Mouse (Mus musculus): ENCODE data around the gene Camkmt.

Camkmt gene

GRCm38 (mm10) chr17:85375523-85375922, 285.2 kb downstream of the Camkmt start:
- DNase-seq: no peak

GRCm38 (mm10) chr17:85377496-85377895, 287.1 kb downstream of the Camkmt start:
- DNase-seq: no peak

DNA sequence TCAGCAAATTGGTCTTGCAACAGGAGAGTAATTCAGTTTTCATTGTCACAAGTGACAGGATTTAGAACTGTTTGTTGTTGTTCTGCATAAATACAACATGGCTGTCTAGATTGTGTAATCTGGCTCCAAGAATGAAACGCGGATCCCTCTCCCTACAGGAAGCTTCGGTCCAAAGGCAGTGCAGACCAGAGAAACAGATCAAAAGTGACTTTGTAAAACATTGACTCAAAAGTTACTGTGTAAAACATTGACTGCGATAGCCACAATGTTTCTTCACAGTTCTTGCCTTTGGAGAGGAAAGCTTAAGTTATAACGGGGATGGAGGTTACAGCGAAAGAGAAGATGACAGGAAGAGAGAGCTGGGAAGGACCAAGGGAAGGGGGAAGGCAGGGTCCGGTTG, 288.7 kb downstream of the Camkmt start:
- DNase-seq: peak in 1 of 2 experiments; percentile 54

- no peak for DNase-seq
Observed at GRCm38 (mm10) chr17:85381578-85382223, 291.3 kb downstream of the Camkmt start.

DNA sequence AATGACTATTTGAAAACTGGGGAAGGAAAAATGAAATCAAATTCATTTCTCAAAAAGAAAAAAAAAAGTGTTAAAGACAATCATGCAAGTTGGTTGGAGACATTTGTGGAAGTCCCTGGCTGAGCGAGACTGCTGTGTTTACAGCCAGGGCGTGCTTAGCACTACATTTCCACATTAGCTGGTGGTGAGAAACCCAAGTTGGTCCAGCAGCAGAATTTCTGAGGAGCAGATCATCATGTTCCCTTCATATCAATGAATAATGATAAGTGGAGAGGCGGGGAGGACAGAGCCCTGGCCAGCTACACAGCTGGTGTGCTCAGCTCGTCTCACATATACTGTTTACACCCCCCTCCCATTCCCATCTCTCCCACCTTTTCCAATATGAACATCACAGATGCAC, 292.0 kb downstream of the Camkmt start:
- DNase-seq: no peak

- DNase-seq: no peak
Observed at GRCm38 (mm10) chr17:85382906-85383305, 292.6 kb downstream of the Camkmt start.

DNA sequence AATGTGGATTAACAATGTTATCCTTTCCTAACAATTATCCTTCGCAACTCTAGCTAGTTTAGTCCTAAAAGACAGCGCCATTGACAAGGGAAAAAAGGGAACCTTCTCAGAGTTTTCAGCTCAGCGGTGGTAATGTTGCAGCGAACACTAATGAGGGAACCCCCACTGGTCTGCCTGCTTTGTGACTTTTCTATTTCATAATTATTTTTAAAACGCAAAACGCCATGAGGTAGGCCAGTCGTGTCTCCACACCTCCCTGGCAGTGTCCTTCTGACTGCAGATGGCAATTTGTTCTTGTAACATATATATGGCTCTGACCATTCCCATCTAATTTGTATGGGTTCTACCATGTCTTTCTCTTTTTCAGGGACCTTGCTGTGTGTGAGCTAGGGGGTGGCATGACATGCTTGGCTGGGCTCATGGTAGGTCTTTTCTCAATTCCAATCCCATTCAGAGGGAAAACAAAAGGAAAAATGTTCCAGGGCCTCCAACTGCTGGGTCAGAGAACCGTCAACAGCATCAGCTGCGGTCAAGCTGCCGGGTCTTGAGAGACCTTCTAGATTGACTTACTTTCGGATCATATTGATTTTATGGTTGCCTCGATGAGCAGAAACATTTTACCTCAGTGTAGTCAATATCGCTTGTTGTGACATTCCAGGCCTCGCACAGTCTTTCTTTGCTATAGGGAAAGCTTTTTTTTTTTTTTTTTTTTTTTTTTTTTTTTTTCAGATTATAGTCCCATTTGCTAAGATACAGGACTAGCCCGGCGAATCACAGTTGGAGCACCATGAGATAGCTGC, 302.9 kb downstream of the Camkmt start:
- DNase-seq: no peak

DNA sequence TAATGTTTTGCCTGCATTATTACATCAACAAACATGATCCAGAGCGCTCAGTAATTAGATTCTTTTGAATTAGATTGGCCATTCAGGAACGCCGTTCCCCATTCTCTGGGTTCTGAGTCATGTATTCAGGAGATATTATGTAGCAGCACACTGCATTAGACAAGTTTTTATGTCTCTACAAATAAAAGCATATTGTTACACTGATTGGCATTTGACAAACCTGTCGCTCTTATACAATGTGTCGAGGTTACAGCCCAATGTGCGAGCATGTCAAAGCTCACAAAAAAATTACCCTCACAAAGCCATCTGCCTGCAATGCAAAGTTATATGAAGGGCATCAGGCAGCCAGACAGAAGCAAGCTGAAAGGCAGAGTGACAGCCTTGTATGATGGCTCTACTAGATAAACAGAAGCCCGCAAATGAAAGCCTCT, 303.6 kb downstream of the Camkmt start:
- no peak for DNase-seq

GRCm38 (mm10) chr17:85395502-85395901, 305.1 kb downstream of the Camkmt start:
- peak in 1 of 2 experiments; percentile 7 for DNase-seq

- DNase-seq: no peak
Observed at GRCm38 (mm10) chr17:85400751-85401150, 310.4 kb downstream of the Camkmt start.

DNA sequence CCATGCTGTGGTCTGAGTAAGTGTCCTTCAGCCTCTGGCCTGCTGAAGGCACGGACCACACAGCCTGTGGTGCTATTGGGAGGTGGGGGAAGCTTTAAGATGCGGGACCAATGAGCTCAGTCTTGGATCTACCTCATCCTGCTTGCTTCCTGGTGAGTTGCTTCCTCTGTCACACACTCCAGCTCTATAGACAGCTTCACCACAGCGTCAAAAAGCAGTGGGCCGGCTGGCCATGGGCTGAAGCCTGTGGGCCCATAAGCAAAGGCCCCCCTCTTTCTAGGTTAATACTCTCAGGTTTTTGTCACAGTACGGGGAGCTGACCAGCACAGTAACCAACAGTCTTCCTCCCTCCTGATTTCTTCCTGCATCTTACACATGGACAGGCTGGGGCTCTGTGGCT, 314.8 kb downstream of the Camkmt start:
- DNase-seq: no peak

DNA sequence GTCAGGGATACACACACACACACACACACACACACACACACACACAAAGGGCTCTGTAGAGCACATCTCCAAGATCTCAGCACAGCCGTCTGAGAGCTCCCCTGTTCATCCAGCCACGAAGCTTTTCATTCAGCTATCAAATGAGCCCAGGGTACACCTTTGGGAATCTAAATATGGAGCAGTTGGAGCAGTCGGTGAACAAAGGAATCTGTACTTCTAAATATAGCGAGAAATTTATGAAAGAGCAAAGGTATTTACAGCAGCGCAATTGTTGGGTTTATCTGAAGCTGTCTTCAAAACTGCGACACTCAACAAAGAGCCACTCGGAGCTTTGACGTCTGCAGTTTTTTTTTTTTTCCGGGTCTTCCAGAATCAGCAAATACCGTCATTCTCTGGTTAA, 315.8 kb downstream of the Camkmt start:
- no peak for DNase-seq

DNA sequence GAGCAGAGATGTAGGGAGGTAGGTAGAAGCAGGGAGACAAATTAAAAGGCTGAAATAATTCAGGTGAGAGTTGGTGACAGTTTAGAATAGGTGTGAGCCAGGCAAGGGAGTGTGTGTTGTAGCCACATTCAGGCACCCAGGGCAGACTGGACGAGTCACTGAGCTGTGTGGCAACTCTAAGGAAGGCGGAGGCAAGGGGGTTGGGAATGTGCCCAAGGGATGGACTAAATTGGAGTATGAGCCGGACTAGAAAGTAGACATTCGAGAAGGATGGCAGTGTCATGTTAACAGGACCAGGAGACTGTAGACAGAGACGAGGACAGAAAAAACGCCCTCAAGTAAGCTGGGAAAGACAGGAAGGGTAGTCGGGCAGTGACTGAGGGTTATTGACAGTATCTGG, 338.5 kb downstream of the Camkmt start:
- DNase-seq: no peak

DNA sequence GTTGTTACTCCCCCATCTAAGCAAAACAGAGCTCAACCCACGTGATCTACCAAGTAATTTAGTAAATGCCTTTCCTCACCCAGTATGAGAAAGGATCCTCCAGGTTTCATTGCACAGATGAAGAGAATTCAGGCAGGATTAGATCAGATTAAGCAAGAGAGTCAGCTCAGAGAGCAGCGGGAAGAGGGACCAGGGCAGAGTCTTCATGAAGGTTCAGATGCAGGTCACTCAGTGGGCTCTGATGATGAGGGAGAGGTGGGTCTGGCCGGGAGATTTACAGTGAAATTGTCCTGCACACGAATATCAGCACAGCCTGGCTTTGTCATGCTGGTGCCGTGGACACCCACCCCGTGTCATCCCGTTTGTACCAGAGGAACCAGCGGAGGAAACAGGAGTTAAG, 342.6 kb downstream of the Camkmt start:
- DNase-seq: no peak

DNA sequence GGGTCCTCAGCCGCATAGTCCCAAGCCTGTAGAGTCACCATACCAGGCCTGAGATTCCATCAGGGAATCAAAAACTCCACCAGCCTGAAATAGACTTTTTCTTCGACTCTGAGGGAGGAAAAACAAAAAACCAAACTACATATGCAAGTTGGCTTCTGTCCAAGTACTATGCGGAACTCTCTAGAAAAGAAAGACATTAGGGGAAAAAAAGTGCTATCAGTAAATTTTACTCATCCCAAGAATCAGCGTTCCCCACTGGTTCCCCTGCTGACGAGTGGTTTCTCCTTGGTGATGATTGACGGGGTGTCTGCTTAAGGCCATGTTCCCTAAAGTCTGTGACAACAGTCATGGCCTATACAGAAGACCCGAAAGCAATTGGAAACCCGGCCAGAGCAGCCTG, 352.7 kb downstream of the Camkmt start:
- DNase-seq: no peak

DNA sequence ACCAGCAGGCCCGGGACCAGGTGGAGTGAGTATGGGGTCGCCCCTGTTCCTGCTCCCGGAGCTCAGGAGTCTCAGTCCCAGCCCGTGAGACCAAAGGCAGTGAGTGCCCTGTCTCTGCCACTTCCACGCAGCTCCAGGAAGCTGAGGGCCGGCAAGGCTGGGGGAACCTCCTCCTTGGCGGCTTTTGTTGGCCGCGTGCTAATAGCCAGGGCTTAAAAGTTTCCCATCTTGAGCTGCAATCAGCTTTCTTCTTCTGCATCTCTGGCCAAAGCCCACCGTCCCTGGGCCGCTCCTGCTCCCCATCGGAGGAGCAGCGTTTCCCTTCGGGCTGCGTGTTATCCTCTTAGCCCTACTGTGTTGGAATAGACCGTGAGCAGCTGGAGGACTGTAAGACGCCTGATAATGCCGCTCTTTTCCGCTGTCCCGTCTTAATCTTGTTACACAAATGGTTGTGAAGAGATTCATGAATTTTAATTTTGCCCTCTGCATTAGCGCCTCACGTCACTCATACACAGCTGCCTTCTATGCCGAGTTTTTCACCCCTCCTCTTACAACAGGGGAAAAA, 364.1 kb downstream of the Camkmt start:
- peak in 1 of 2 experiments; percentile 9 for DNase-seq

- DNase-seq: peak in 1 of 2 experiments; percentile 29
Observed at GRCm38 (mm10) chr17:85455063-85455462, 364.7 kb downstream of the Camkmt start.

GRCm38 (mm10) chr17:85458075-85458474, 367.7 kb downstream of the Camkmt start:
- no peak for DNase-seq

GRCm38 (mm10) chr17:85458589-85458988, 368.2 kb downstream of the Camkmt start:
- no peak for DNase-seq

- DNase-seq: no peak
Observed at GRCm38 (mm10) chr17:85461577-85461976, 371.2 kb downstream of the Camkmt start.

- DNase-seq: peak; percentile 14 to 60
Observed at GRCm38 (mm10) chr17:85463497-85464392, 373.4 kb downstream of the Camkmt start.

DNA sequence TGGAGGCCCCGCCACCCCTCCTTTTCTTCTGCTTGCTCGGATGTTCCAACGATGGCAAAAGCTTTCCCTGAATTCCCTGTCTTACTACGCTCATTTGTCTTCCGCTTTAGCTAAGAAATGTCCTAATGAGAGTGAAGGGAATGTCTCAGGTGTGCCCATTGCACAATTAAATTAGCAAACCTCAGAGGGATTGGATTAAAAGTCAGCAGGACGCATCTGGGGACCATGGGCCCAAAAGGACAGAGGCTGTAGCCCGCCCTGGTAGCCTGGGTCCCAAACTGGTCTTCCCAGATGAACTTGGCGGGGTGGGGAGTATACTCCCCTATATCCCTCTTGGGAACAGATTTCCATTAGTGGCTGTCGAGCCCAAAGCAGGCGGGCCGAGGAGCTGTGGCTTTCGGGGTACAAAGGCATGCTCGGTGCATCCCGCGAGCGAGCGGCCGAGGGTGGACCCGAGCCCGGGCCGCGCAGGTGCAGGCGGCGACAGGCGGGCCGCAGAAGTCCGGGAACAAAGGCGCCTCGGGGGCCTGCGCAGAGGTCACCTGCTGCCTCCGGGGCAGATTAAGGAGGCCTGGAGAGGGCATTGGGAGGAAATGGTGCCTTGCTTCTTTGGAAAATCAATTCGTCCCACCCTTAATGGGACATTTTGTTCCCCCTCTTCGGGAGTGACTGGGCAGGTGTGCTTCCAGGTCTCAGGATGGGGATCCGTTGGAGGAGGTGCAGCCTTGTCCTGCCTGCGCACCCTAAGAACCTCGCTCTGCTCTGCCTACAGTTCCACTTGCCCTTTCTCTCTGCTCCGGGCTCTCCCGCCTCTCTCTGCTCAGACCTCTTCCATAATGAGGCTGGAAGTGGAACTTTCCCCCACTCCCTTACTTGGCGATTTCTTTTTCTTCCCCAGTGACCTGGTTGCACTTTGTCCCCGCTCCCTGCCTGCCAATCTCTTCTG, 374.4 kb downstream of the Camkmt start:
- DNase-seq: peak; percentile 73 to 76

All from kidney, postnatal 36 days (tissue).